Mouse (Mus musculus) ES-Bruce4 (cell line): ENCODE measurements around the gene S100a13.

ENCODE experiments used
- CTCF ChIP-seq: IDR thresholded peaks from one replicate; pipeline ENCODE4 v1.8.1; 2011; ENCODE audit warnings: low read depth, low read length
- EP300 ChIP-seq: IDR thresholded peaks from 2 replicates; pipeline ENCODE4 v1.6.1; 2011; ENCODE audit warnings: low read depth, low read length; ENCODE audit not compliant: insufficient read depth
- POLR2A ChIP-seq: IDR thresholded peaks from one replicate; pipeline ENCODE4 v1.8.1; 2011; ENCODE audit warnings: low read length; ENCODE audit not compliant: insufficient read depth

DNA sequence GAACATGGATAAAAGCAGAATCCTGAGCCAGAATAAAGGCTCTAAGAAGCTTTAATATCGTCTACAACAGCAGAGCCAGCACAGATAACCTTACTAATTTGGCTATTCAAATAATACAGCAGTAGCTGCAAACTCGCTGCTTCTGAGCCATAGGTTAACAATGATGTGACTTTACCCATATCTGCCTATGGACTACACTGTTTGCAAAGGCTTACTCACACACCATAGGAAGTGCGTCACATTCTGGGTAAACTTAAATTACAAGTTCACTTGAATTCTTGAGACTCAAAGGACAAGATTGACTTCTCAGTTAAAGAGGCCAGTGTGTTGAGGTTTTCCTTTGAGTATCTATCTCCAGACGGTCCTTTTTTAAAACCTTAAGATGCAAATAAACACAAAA lies 10.8 kb upstream of the S100a13 start:
- TF ChIP-seq CTCF (no peak), EP300 (no peak), POLR2A (no peak)
